Mouse (Mus musculus) adrenal gland, postnatal 10 days (tissue): Measurements from ENCODE around the gene Tmem231. TPM values are rescaled to one million over a fixed set of nuclear protein-coding genes. Genes with fewer than 3 reads are reported as not detected.
A peak's percentile ranks its signal among the peaks of the same experiment; 100 is the strongest.

Experiments
- DNase-seq: peaks from one replicate; pipeline ENCODE4 v3.0.0; 2021; ENCODE audit warnings: mixed read lengths
- total RNA-seq, 2 experiments: library from RNA; stranded (reverse); gene quantifications; 2 replicates each; pipeline ENCODE4 v1.2.3; 2021

Gene Tmem231
- total RNA-seq, 2 experiments from 2014 or later: 4.0 to 5.5 TPM

DNA sequence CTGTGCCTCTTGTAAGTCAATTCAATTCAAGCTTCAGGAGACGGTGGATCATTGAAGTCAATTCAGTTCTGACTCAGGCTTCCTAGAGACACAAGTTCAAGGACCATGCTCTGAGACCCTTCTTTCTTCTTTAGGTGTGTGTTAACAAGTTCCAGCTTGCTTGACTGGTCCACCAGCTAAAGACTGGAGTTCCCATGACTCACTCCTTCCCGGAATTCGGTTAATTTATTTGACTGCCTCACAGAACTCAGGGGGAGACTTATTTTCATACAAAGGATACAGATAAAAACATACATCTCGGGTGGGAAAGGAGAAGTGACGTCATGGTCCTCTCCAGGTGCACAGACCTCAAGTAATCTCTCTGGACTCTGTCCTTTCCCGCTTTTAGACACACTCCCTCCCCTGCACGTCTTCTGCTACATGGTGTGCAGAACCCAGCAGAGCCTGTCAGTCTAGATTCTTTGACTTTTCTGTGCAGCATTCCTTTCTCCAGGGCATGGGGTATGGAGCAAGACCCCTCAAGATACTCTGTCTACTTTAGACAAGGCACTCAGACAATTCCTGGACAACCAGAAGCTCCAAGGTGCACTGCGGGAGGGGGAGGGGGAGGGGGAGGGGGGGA lies 28.1 kb downstream of the Tmem231 start:
- DNase-seq: no peak

DNA sequence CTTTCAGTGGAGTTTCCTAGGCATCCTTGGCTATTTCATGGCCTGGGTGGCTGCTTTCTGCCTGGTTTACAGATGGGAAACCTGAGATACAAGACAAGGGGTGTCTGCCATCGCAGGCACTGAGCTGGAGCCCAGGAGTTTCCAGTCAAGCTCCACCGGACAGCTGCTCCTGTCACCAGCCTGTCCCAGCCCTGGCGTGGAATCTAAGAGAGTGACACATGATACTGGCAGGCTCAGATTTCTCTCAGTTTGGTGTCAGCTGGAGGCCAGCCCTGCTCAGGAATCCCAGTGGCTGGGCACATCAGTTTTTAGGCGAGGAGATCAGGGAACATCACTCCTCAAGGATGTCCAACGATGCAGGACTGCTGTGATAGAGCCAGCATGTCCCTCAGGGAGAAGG lies 31.6 kb downstream of the Tmem231 start:
- no peak for DNase-seq

DNA sequence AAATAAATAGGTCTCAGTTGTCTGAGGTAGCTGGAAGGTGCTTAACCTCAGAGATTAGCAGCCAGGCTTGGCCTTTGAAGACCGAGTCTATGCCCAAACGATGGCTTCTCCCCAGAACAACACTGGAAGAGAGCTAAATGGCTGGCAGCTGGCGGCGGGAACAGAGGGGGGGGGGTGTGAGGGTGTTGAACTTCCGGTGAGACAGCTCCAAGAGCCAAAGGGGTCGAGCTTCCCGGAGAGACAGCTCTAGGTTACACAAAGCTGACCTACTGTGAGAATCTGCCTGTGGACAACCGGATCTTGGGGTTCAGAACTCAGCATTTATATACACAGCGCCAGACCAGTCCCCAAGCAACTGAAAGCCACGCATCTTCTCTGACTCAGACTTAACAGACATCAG lies 35.1 kb downstream of the Tmem231 start:
- no peak for DNase-seq

DNA sequence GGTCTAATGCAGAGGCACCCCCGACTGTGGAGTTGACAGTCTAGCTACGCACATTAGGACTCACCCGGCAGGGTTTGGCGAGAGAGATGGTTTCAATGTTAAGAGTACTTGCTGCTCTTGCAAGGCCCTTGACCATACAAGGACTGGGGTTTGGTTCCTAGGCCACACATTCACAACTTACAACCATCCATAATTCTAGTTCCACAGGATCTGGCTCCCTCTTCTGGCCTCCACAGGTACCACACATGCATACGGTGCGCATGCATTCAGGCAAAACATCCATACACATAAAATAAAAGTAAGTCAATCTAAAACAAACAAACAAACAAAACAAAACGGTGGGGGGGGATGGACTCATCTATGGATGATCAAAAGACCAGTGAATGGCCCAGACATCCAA lies 38.7 kb downstream of the Tmem231 start:
- no peak for DNase-seq

DNA sequence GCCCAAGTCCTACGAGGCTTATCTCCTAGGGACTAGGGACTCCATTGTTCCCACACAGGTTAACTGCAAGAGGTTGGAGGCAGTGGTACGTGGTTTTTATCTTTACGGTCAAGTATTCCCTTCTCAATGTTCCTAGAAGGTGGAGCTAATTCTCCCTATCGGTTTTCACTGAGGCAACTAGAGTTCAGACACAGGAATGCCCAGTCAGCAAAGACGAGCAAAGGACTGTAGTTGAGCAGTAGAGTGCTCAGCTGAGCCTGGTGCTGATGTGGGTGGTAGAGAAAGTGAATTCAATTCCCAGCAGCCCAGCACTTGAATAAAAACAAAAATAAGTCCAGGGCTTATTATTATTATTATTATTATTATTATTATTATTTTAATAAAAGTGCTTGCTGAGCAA lies 41.1 kb downstream of the Tmem231 start:
- no peak for DNase-seq

DNA sequence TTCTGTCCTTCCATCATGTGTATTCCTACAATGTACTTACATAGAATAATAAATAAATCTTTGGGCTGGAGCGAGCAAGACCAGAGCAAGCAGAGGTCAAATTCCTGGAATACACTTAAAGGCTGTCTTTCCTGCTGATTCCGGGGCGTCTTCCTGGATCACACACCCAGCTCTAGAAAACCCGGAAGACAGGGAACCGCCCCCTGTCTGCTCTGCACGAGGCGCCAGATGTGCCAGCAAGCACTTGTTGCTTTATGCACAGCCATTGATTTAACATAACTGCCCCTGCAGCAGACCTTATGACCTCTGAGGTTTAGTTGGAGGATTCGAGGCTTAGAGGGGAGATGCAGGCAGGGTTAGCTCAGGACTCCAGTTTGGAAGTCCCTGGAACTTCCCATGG lies 41.7 kb downstream of the Tmem231 start:
- no peak for DNase-seq

DNA sequence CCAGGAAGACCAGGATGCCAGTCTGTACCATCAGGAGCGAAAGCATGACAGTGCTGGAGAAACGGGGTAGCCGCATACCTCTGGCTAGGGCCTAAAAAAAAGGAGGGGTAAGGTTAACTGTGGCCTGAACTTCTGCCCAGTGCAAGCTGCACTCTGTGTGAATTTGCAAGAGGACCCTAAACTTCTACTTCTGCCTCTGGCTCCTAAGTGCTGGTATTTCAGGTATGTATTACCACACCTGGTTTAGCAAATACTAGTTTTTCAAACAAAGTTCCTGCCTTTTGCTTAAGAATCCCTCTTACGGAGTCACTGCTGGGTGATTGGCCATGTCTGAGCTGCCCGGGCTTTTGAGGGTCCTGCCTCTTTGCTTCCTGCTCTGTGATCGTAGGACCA lies 42.8 kb downstream of the Tmem231 start:
- no peak for DNase-seq

DNA sequence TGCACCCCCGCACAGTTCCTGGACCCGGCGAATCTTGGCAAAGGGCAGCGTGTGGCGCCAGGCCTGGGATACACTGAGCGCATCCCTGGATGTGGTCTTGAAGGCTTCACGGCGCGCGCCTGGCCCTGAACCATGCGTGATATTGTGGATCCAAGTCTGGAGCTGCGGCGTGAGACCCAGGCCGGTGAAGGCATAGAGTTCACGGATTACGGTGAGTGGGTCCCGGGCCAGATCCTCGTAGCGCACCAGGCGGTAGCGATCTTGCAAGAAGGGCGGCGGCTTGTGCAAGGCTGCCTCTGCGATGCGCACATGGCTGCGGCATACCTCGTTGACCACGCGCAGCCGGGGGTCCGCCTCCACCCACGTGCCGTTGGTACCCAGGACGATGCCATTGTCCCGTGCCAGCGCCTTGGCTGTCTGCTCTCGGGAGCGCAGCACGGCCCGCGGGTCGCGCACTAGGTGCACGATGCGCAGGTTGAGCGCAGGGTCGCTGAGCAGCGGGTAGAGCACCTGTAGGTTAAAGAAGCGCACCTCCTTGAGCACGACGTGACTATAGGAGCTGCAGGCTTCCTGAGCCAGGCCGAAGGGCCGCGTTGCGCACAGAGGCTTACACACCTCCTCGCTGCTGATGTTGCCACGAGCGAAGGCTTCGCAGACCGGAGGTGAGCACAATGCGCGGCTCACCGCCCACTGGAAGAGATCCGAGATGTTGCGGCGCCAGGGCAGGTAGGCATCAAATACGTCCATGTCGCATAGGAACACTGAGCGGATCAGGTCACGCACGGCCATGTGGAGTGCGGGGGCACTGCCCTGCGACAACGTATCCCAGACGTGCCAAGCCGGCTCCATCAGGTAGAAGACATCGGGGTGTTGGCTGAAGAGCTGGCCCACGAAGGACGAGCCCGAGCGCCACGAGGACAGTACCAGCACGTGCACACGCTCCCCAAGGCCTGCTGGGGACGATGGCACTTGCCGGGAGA lies 43.5 kb downstream of the Tmem231 start:
- DNase-seq: no peak

DNA sequence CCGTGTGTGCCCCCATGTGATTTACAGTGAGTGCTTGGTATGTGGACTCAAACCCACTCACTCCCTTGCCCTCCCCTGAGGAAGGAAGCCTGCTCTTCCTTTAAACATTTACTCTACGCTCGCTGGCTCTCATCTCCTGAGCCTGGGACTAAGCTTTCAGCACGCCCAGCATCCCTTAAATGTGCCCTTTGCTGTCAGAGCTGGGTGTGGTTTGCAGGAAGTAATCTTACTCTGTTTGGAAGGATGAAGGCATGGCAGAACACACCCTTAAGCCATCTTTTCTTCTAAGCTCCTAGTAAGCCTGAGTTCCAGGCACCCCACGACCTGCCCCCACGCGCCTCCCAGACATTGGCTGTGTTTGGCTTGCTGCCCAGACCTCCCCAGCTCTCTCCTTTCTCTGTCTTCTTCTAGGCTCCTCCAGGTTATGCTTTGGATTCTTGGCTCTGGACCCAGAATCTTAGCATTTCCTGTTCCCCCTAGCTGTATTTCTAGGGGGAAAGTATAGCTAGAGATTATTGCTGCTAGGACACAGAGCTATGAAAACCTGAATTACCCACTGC lies 45.5 kb downstream of the Tmem231 start:
- DNase-seq: no peak

DNA sequence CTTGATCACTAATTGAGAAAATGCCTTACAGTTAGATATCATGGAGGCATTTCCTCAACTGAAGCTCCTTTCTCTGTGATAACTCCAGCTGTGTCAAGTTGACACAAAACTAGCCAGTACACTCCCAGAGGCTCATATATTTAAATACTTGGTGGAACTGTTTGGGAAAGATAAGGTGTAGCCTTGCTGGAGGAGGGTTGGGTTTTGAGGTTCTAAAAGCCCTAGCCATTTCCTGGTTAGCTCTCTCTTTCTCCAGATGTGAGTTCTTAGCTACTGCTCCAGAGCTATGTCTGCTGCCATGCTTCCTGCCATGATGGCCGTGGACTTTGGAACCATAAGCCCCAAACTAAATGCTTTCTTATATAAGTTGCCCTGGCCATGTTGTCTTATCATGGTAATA lies 46.2 kb downstream of the Tmem231 start:
- no peak for DNase-seq

DNA sequence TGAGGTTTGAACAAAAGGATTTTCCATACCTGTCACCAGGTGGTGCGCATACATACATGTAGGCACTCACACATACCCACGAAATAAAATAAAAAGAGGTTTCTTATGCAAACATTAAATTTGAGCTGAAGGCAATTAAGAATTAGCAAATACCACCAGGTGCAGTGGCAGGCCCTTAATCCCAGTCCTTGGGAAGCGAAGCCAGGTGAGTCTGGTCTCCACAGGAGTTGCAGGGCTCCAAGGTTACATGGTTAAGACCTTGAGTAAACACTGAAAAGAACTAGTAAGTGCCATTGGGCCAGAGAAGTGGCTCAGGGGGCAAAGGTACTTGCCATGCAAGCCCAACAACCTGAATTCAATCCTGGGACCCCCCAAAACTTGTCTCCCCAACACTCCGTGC lies 50.1 kb downstream of the Tmem231 start:
- no peak for DNase-seq

DNA sequence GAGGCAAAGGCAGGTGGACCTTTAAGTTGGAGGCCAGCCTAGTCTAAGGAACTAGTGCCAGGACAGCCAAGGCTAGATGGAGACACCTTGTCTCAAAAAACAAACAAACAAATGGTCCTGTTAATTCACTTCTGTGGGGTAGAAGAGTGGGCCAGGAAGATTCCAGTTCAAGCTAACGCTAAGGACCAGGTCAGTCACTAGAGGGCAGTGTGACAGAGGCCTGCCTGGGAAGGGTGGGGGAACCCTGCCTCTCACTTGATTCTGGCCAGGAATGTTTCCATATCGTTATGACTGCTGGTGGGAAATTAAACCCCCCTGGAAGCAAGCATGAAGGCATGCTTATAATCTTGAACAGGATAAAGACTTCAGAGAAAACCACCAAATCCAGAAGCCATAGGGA lies 52.1 kb downstream of the Tmem231 start:
- DNase-seq: peak; percentile 69

DNA sequence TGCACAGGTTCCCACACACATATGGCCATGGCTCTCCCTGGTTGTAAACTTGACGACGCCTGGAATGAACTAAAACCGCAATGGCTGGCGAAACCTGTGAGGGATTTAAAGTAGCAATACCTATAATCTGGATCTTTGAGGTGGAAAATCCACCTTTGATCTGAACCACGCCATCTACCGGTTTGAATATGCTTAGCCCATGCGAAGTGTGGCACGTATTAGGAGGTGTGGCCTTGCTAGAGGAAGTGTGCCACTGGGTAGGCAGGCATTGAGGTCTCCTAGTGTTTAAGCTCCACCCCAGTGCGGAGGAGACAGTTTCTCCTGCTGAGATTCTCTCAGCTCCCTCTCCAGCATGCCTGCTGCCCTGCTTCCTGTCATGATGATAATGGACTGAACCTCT lies 56.0 kb downstream of the Tmem231 start:
- no peak for DNase-seq

DNA sequence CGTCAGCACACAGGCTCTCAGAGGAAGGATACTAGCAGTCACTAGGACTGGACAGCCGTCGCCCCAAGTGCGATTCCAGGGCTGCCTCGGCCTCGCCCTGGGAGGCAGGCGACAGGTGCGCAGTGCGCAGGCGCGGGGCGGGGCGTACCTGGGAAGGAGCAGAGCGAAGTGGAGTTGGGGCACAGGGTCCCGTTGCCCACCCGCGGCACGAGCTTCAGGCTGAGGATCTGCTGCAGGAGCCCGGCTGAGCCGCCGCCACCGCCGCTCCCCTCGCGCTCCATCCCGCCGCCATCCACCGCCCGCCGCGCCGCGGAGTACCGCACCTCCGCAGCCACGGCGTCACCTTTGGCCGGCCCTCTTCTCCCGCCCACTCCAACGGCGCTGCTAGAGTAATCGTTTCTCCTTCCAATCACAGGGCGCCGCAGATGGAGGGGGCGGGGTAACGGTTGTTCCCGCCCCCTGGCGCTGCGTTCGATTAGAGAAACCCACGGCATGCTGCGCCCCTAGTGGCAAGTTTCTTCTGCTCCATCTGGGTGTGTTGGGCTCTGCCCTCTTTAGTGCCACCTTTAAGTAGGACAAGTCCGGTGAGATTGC lies 57.2 kb downstream of the Tmem231 start, which contains the start of gene Tmem170:
Gene Tmem170, minus strand, starts transcription at position 396 of the 594 bp plus-strand sequence.
- DNase-seq: peak; percentile 98

DNA sequence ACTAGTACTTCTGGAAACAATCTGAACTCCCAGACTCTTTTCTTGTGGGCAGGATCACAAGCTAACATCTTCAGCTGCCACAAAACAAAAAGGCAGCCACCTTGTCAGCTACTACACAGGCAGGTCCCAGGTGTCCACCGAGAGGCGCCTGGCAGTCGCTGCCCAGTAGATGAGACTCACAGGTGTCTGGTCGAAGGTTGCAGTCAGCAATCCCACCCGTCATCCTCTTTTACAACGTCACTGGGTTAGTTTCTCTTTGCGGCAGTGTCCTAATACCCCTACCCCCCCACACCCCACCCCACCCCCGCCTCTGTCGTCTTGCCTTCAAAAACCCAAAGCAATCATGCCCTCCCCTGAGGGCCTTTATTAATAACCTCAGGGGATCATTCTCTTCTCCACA lies 57.9 kb downstream of the Tmem231 start:
- no peak for DNase-seq

DNA sequence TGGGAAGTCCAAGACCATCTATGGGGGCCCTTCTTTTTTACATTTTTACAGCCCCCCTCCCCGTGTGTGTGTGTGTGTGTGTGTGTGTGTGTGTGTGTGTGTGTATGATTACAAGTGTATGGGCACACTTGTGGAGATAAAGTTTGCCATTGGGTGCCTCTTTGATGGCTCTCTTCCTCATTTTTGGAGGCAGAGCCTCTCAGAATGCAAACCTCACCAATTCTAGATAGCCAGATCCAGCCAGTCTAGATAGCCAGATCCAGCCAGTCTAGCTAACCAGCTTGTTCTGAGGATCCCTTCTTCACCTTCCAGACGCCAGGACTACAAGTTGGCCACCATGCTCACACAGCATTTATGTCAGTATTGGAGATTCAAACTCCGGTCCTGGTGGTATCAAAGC lies 62.4 kb downstream of the Tmem231 start:
- no peak for DNase-seq

DNA sequence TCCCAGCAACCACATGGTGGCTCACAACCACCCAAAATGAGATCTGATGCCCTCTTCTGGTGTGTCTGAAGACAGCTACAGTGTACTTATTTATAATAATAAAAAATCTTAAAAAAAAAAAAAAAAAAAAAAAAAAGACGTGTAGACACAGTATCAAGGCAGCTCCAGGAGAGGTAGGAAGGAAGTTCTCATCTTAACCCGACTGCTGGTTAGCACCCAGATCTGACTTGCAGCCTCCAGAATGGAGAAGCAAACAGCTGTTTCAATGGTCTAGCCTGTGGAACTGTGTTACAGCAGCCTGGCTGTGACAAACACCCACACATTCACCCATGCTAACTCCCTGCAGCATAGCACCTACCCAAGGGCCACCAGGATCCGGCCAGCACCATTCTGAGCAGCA lies 63.3 kb downstream of the Tmem231 start:
- DNase-seq: no peak

DNA sequence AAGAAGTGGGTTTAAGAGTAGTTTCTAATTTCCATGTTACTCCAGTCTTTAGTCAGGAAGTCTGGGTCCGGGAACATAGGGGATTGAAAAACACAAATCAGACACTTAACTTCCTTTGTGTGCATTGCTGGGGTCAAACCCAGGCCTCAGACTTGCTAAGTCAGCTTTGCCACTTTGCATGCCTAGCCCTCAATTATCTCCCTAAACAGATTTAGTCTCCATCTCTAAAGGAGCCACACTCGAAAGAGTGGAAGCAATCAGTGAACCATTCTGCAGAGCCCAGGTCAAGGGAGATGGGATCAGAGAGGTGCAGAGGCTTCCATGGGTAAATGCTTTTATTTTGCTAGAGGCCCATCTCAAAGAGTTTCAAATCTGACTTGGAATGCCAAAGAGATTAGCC lies 65.0 kb downstream of the Tmem231 start:
- no peak for DNase-seq

DNA sequence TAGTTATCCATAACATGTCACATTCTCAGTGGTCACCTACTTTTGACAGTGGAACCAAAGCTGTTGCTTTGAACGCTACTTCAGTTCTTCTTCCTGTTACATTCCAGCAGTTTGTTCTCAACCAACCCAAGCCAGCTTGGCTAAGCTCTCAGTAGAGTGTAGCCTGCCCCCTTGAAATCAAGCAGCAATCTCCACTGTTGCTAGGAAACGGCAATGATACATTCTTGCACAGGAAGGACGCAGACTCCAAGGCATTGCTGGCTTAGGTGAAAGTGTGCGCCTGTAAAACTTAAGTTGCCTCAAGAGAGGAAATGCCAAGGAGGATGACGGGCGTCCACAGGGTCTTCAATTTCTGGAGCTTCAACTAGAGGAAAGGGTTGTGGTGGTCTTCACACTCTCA lies 67.8 kb downstream of the Tmem231 start:
- no peak for DNase-seq

DNA sequence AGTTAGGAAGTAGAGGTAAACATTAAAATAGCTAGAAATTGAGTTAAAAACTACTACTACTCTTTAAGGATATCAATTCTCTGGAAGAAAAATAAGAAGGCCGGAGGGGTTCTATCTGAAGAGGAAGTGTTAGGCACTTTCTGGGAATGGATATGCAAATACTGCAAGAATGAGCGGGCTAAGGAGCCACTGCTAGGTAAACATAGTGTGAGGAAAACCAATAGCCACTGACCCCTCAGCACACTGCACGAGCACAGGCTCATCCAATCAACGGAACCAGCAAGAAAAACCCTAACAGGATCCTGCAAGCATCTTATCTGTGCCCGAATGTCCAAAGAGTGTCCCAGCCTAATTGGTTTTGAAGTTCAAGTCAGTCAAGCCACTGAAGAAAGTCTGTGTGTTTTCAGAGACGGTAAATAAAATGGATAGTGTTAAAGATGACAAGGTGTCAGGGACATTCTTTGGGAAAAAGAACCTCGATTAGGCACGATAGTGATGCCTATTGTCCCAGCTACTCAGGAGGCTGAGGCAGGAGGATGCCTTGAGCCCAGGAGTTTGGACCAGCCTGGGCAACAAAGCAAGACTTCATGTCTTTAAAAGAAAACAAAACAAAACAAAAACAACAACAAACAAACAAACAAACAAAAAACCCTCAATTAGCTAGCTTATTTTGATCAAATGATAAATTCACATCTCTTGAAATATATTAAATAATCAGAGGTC lies 68.4 kb downstream of the Tmem231 start:
- no peak for DNase-seq

DNA sequence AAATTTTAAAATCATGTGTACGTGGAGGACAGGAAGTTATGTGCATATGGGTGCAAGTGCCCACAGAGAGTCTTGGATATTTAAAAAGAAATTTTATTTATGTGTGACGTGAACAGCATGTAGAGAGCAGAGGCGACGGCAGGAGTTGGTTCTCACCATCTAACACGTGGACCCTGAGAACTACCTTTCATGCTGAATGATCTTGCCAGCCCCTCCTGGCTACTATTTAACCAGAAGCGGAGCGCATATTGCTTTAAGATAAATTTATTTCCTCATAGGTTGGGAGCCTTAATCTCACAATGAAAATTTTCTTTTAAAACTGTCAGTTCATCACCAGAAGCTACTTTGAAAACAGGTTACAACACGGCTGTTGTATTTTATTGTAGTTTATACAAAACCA lies 69.0 kb downstream of the Tmem231 start:
- DNase-seq: no peak

DNA sequence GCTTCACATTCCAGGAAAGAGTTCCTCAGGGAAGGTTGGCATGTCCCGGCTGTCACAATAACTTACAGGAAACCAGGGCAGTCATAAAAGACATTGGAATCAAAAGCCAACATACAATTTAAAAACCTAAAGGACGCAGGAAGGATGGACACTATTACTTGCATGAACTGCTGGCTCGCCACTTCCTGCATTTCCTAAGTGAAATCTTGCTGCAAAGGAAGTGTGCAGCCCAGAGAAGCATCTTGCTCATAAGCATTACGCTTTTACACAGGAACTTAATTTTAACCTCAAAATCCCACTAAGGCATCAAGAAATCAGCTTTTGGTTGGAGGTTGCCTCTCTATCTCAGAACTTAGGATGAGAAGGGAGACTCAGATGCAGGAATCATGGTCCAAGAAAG lies 70.4 kb downstream of the Tmem231 start:
- DNase-seq: no peak
